In the genomic region with DNA sequence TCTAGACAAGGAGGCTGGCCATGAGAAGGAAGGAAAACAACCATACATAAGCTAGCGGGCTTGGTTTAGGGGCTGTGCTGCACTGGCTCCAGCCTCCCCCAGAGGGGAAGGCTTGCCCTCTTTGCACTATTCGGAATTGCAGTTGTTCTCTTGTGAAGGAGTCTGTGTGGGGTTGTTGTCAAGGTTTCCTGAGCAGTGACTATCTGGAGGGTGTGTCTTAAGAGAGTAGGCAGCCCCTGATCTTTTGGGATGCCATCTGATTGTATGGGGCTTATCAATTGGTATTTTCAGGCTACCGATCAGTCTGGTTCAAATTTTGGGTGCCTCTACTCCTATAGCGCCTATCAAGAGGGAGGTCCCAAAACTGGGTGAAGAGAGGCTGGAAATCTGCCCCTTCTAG, we compare ENCODE assay signal across 8 mouse cellular contexts. TPM values are rescaled to one million over a fixed set of nuclear protein-coding genes. Genes with fewer than 3 reads are reported as not detected.
A peak's percentile ranks its signal among the peaks of the same experiment; 100 is the strongest.
DNase-seq lines count a peak whose midpoint lies in the region; ATAC-seq and TF ChIP-seq lines count a peak whose summit lies in the region.
"Had no signal": no experiment of that assay in that cellular context is flagged by ENCODE, and none has a peak within 500 bp of the region (broad histone marks: within the 10 kb centered on the region; RNA-seq: fewer than 3 reads in every experiment).

No protein-coding gene starts in this region.

- H3K9me3 ChIP-seq in embryonic facial prominence, embryonic 14.5 days (ENCODE audit: control insufficient read depth, low read length), result no peaks in the 10 kb centered on the region
- H3K9me3 ChIP-seq in hindbrain, embryonic 14.5 days (ENCODE audit: control insufficient read depth, low read length), result no peaks in the 10 kb centered on the region

- peak overlapping the region; percentile 45 for H3K9ac ChIP-seq in embryonic facial prominence, embryonic 14.5 days (ENCODE audit: low read depth, low read length)
- peak overlapping the region; percentile 32; the same call in 1 of the 2 replicates for H3K9ac ChIP-seq in hindbrain, embryonic 14.5 days

- DNase-seq in layer of hippocampus, adult 2 months (ENCODE audit: low spot score in 2 of 2), result no peak
- no peak for DNase-seq in layer of hippocampus, adult 9-11 months
- DNase-seq in embryonic facial prominence, embryonic 14.5 days (ENCODE audit: low spot score), result no peak
- no peak for DNase-seq in hindbrain, embryonic 14.5 days (ENCODE audit: low spot score)
- DNase-seq in left cerebral cortex, adult 18-20 months (ENCODE audit: low spot score in 2 of 2), result no peak
- DNase-seq in gastrocnemius, postnatal 14 days, result no peak

- H3K36me3 ChIP-seq in embryonic facial prominence, embryonic 14.5 days (ENCODE audit: control insufficient read depth, insufficient read depth, low read length), result 0 out of 2 replicates have a peak, but pooled peaks cover 2% of the 10 kb centered on the region
- no peaks in the 10 kb centered on the region; the same call in 1 of the 2 replicates for H3K36me3 ChIP-seq in hindbrain, embryonic 14.5 days (replicated peaks; ENCODE audit: control insufficient read depth, insufficient read depth)
- peaks cover 3% of the 10 kb centered on the region for H3K36me3 ChIP-seq in myocyte (ENCODE audit: control insufficient read depth, insufficient read depth)

- H3K4me3 ChIP-seq in layer of hippocampus, adult 2 months, result peak overlapping the region; percentile 17; the same call in 1 of the 2 replicates
- H3K4me3 ChIP-seq in embryonic facial prominence, embryonic 14.5 days (ENCODE audit: low read depth, low read length), result peak overlapping the region; percentile 18; the same call in 1 of the 2 replicates
- H3K4me3 ChIP-seq in hindbrain, embryonic 14.5 days (replicated peaks; ENCODE audit: low read length), result 0 out of 2 replicates have a peak overlapping the region, but pooled peaks have one; percentile 6
- no peak overlapping the region for H3K4me3 ChIP-seq in myocyte

- H3ac ChIP-seq in myocyte (ENCODE audit: control insufficient read depth, insufficient read length), result no peak overlapping the region

- H3K79me2 ChIP-seq in myocyte (ENCODE audit: control insufficient read depth, insufficient read depth), result peaks cover 88% of the 10 kb centered on the region

- no peak for ATAC-seq in embryonic facial prominence, embryonic 14.5 days (ENCODE audit: low read depth)
- no peak for ATAC-seq in hindbrain, embryonic 14.5 days (ENCODE audit: low FRiP score)
- ATAC-seq: inflammation-experienced regulatory T-cells, adult 6 months had no signal

- WGBS in embryonic facial prominence, embryonic 14.5 days, result 28% methylated on average over 4 of the region's 4 CpGs
- 26% methylated on average over 4 of the region's 4 CpGs for WGBS in hindbrain, embryonic 14.5 days

- intact Hi-C loops in gastrocnemius, postnatal 14 days (cut with DNase I; ENCODE audit: low total_unique reads), result no loop called here

- H3K27ac ChIP-seq in layer of hippocampus, adult 2 months, result peak overlapping the region; percentile 77
- H3K27ac ChIP-seq in embryonic facial prominence, embryonic 14.5 days (replicated peaks; ENCODE audit: low read depth, low read length), result peak overlapping the region; percentile 61
- H3K27ac ChIP-seq in hindbrain, embryonic 14.5 days, result peak overlapping the region; percentile 85

- no peak for TF ChIP-seq POLR2A in myocyte (IDR thresholded peaks at IDR 0.05; ENCODE audit: insufficient read length, low read depth)

- H3K4me2 ChIP-seq in embryonic facial prominence, embryonic 14.5 days (ENCODE audit: low read depth, low read length), result peak overlapping the region; percentile 99
- H3K4me2 ChIP-seq in hindbrain, embryonic 14.5 days (replicated peaks), result peak overlapping the region; percentile 51
- H3K4me2 ChIP-seq in myocyte (ENCODE audit: low read depth), result peak overlapping the region; percentile 43

- H3K27me3 ChIP-seq in embryonic facial prominence, embryonic 14.5 days (replicated peaks; ENCODE audit: control insufficient read depth, insufficient read depth, low read length), result no peaks in the 10 kb centered on the region
- H3K27me3 ChIP-seq in hindbrain, embryonic 14.5 days (ENCODE audit: control insufficient read depth, insufficient read depth, low read length), result no peaks in the 10 kb centered on the region
- no peaks in the 10 kb centered on the region for H3K27me3 ChIP-seq in myocyte (ENCODE audit: control insufficient read depth, insufficient read depth, insufficient read length)

- TF ChIP-seq CTCF in layer of hippocampus, adult 2 months (conservative IDR thresholded peaks at IDR 0.05), result no peak

- peaks cover 80% of the 10 kb centered on the region for H3K4me1 ChIP-seq in embryonic facial prominence, embryonic 14.5 days (ENCODE audit: control insufficient read depth, insufficient read depth, low read length)
- H3K4me1 ChIP-seq in hindbrain, embryonic 14.5 days (replicated peaks; ENCODE audit: control insufficient read depth, insufficient read depth, low read length), result peaks cover 96% of the 10 kb centered on the region

TF ChIP-seq in myocyte, 11 proteins besides CTCF, POLR2A, EP300 and RAD21:
- no peak for TF ChIP-seq USF1 (IDR thresholded peaks at IDR 0.05; ENCODE audit: low read depth)
- no peak for TF ChIP-seq SRF (IDR thresholded peaks at IDR 0.05; ENCODE audit: control insufficient read depth, insufficient read length, low read depth)
- TF ChIP-seq MYOG (IDR thresholded peaks at IDR 0.05; ENCODE audit: control insufficient read depth in 1 of 3, insufficient read depth in 1 of 3, insufficient read length in 2 of 3, low read depth in 2 of 3), result no peak

RNA-seq across cellular contexts. Expression of a gene that starts 31.2 kb away (rescaled TPM):
- 100 to 1,000 TPM; 108 to 113 TPM for total RNA-seq in layer of hippocampus, adult 2 months (2021)
- polyA plus RNA-seq in embryonic facial prominence, embryonic 14.5 days (2014; fragmentation: Nextera tagmentation; extraction: Ambion mirVana), result 11.0 and 11.7 TPM in 2 replicates
- polyA plus RNA-seq in hindbrain, embryonic 14.5 days (2014; fragmentation: Nextera tagmentation; extraction: Ambion mirVana), result 12.9 and 13.4 TPM in 2 replicates
- 58.2 TPM for polyA plus RNA-seq in myocyte (2012; fragmentation: generic; extraction: Trizol)
- total RNA-seq in left cerebral cortex, adult 18-20 months (2021), result 100 to 1,000 TPM; 108 to 121 TPM
- total RNA-seq in gastrocnemius, postnatal 14 days (2021), result 10 to 100 TPM; 37.1 to 56.1 TPM

Comparison
In these comparisons a context has a peak if more than half of its experiments do, and no peak if none do; other contexts are left out.
1. H3K4me2 ChIP-seq: peak in every context shown above with its lines; median percentile 99 in embryonic facial prominence, embryonic 14.5 days; 51 in hindbrain, embryonic 14.5 days; 43 in myocyte.